Mouse (Mus musculus) stomach, postnatal 0 days (tissue): ENCODE results near the gene Kit.

Experiments
- CTCF ChIP-seq: IDR thresholded peaks from 2 replicates; pipeline ENCODE4 v1.5.1; 2016; ENCODE audit warnings: antibody characterized with exemption, low read depth, mild to moderate bottlenecking, moderate library complexity
- EP300 ChIP-seq: optimal IDR thresholded peaks from 2 replicates; pipeline ENCODE3; 2016; ENCODE audit warnings: antibody characterized with exemption

DNA sequence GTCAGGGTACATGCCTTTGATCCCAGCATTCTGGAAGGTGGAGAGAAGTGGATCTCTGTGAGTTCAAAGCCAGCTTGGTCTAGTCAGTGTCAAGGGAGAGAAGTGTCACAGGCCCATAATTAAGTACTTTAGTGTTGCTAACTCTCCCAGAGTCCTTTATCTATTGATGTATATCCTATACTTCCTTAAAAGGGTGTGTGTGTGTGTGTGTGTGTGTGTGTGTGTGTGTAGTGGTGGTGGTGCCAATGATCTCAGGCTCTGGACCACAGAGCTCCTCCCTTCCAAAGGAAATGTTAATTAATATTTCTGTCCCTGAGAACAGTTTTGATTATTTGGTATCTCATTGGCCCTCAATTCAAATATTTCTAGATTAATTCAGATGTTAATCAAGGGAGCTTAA is 50.3 kb downstream of the Kit start:
- TF ChIP-seq CTCF (no peak), EP300 (no peak)
